Mouse (Mus musculus) CD4-positive, CD25-positive, alpha-beta regulatory T cell (primary cell): ENCODE results near the gene Map1s. TPM values are rescaled to one million over a fixed set of nuclear protein-coding genes. Genes with fewer than 3 reads are reported as not detected.

Experiments used
- polyA plus RNA-seq: library from polyadenylated mRNA; unstranded; fragments of 100-300 nt; shearing (Covaris generic); gene quantifications from one replicate; pipeline ENCODE4 v1.2.1, GENCODE M21; 2017

Gene Map1s
- 74.7 TPM for polyA plus RNA-seq

DNA sequence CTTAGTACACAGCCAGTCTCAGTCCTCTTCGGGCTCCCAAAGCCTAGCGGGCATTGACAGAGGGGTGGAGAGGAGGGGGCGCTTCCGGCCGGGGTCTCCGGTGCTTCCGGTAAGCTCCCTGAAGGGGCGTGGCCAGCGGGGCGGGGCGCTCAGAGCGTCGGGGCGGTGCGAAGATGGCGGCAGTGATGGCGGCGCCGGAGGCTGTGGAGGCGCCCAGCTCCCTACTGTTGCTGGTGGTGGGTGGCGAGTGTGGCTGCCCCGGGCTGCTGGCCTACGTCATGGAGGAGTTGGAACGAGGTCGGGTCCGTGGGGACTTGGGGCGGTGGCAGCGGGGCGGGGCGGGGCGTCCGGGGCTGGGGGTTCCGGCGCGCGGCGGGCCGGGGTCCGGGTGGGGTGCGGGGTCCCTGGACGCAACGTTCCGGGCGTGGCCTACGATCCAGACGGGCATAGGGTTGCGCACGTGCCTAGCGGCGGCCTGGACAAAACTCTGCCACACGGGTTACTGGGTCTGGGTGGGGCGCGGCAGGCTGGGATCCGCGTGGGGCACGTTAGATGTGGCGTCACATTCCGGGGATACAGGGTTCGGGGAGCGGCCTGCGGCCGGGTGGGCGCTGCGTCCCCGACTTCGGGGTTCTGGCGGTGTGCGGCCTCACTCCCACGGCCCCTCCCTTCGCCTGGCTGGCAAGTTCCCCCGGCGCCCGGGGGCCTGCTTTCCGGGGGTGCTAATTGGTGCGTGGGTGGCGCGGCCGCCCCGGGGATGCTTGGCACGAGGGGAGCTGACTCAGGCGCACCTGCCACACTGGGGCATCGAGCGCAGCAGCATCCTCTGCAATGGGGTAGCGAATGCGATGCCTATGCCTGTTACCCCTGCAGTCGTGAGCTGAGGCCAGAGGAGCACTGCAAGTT is at the start of gene Map1s:
TSS of gene Map1s (plus strand) at position 102 of the 906 bp plus-strand sequence.

DNA sequence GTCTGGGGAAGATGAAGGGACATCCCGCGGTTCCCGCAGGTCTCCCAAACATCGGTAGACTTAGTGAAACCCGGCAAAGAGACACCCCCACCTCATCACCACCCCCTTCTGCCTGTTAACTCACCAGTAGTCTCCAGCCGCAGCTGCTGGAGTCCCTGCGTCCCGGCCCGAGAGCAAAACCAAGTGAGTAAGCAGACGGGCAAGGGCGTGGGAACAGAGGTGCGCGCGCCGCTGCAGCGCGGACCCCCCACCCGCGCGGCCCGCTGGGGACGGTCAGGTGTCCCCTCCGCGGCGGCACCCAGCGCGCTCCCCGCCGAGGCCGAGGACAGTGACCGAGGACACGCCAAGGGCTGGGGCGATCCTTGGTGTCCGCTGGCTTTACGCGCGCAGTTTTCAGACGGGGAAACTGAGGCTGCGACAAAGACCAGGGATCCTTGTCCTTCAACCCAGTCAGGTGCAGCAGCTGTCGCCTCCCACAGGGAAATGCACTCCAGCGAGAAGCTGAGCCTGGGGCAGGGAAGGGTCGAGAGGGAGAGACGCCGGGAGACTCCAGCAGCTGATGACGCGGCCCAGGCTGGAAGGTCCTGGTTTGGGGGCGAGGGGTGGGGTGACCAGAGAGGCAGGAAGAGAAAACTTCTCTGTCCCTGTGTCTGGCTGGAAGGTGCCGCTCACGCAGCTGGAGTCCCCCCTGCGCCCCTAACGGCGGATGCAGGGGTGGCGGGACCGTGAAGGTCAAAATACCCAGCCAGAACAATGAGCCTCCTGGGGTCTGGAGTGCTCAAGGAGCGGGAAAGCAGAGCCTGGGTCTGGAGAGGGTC is 42.7 kb upstream of the Map1s start, which contains the start of gene Kcnn1:
TSS of gene Kcnn1 (minus strand) at position 435 of the 818 bp plus-strand sequence.

DNA sequence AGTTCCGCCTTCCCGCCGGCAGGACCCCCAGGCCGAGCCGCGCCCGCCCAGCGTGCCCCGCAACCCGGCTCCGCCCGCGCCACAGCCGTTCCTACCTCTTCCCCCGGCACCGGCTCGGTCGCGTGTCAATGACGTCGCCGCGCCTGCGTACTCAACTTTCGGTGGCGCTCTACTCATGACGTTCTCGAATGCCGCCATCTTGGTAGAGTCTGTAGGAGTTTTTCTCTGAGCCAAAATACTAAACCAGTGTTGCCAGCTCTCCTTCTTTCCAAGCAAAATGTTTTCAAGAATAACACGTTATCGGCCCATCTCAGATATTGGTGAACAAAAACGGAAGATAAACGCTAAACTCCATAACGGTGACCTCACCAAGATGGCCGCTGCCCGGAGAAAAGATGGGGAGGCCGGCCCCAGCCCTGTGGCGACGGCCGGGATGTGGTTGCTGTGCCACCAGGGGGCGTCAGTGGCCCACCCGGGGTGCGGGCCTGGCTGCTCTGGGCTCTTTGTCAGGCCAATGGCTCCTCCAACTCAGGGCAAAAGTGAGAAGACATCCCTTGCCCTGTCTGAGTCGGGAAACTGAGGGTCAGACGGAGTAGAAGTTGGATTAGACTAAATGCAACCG is 32.3 kb upstream of the Map1s start, which contains the start of gene Ccdc124:
TSS of gene Ccdc124 (minus strand) at position 572 of the 622 bp plus-strand sequence.

DNA sequence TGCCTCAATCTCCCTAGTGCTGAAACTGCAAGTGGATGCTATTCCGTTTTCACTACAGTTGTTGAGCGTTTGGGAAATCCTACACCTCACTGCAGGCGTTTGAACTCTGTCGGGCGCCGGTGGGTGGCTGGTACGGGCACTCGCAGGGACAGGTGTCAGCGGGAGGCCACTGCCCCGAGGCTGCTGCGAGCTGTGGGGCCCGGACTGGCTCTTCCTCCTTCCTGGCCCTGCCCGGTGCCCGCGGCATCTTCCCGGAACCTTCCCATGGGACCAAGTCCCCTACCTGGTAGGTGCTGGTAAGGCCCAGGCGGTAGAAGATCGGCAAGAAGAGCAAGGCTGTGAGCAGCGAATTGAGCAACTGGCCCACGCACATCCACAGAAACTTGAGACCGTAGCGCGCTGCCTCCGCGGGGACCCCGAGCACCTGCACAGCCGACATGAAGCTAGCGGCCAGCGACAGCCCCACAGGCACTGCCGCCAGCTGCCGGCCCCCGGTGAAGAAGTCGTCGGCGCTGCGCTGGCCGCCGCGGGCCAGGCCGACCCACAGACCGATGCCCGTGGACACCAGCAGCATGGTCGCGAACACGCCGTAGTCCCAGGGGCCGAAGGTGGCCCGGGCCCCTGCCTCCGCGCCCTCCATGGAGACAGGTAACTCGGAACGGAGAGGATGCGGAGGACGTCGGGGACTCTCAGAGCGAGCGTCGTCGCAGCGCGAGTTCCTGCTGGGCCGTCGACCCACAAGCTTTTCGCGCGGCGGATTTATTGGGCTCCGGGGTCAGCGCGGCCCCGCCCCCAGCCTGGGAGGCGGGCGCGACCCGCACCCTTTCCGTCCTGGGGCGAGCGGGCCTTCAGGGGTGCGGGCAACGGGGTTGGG is 13.5 kb upstream of the Map1s start, which contains the start of gene Slc5a5:
TSS of gene Slc5a5 (minus strand) at position 736 of the 874 bp plus-strand sequence.

DNA sequence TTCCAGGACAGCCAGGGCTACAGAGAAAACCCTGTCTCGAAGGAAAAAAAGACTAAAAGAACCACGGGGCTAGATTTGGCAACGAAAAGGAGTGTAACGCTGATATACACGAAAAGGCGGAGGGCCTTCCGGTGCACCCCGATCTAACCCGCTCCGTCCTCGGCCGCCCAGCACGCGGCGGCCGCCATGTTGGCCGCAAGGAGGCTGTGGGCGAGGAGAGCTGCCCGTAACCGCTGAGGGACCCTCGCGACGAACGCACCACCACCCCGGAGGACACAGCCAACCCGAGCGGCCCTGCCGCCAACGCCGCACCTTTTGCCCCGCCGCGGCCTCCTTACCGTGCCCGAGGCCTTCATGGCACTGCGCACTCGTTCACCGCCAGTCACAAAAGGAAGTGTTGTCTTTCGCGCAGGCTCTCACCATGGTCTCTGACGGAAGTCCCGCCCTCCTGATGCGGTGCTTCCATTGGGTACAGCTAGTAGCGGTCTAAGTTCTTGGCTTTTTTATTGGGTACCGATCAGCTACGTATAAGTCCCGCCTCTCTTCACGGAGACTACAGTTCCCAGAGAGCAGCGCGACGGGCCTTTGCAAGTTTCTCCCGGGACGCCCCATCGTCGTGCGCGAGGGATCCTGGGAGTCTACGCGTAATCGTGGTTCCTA is 8.6 kb upstream of the Map1s start, which contains the start of gene Rpl18a:
TSS of gene Rpl18a (minus strand) at position 392 of the 660 bp plus-strand sequence.

Other genes starting within 250 kb of the Map1s start
- 5.5 TPM for gene Pgpep1, start 245.5 kb upstream of the Map1s start, polyA plus RNA-seq
- gene Lsm4, start 232.7 kb upstream of the Map1s start, polyA plus RNA-seq: 379 TPM
- gene Jund, start 207.0 kb upstream of the Map1s start, polyA plus RNA-seq: 866 TPM
- gene Iqcn, start 202.5 kb upstream of the Map1s start, polyA plus RNA-seq: 0.16 TPM
- gene Gm3336, start 187.4 kb upstream of the Map1s start, polyA plus RNA-seq: not detected
- gene Pde4c, start 182.2 kb upstream of the Map1s start, polyA plus RNA-seq: 0.98 TPM
- 13.2 TPM for gene Rab3a, start 151.3 kb upstream of the Map1s start, polyA plus RNA-seq
- gene Mpv17l2, start 145.0 kb upstream of the Map1s start, polyA plus RNA-seq: 71.6 TPM
- gene Pik3r2, start 129.2 kb upstream of the Map1s start, polyA plus RNA-seq: 32.8 TPM
- gene Mast3, start 100.9 kb upstream of the Map1s start, polyA plus RNA-seq: 97.6 TPM
- gene Il12rb1, start 97.5 kb upstream of the Map1s start, polyA plus RNA-seq: 34.9 TPM
- 23.7 TPM for gene Arrdc2, start 66.2 kb upstream of the Map1s start, polyA plus RNA-seq
- gene Kcnn1, start 42.7 kb upstream of the Map1s start, polyA plus RNA-seq: not detected
- 64.8 TPM for gene Ccdc124, start 32.0 kb upstream of the Map1s start, polyA plus RNA-seq
- gene Slc5a5, start 13.2 kb upstream of the Map1s start, polyA plus RNA-seq: not detected
- 5,768 TPM for gene Rpl18a, start 8.5 kb upstream of the Map1s start, polyA plus RNA-seq